Mouse (Mus musculus) midbrain, embryonic 10.5 days (tissue): ENCODE results near the gene Tmem151b. TPM values are rescaled to one million over a fixed set of nuclear protein-coding genes. Genes with fewer than 3 reads are reported as not detected.
A peak's percentile ranks its signal among the peaks of the same experiment; 100 is the strongest.

Source experiments
- DNase-seq: peaks from one replicate; pipeline ENCODE4 v3.0.0-alpha.2; 2017; ENCODE audit warnings: low spot score
- H3K27ac ChIP-seq: fragments of 300-500 bp; sonication (generic); replicated peaks from 2 replicates; pipeline ENCODE4 v1.5.1; 2016; ENCODE audit warnings: mild to moderate bottlenecking
- H3K27me3 ChIP-seq: fragments of 300-500 bp; sonication (generic); 2 replicates; pipeline ENCODE4 v1.6.1; 2016; ENCODE audit warnings: low read depth, mild to moderate bottlenecking; ENCODE audit not compliant: poor library complexity, severe bottlenecking
- H3K36me3 ChIP-seq: fragments of 300-500 bp; sonication (generic); 2 replicates; pipeline ENCODE4 v1.6.1; 2016; ENCODE audit warnings: mild to moderate bottlenecking, moderate library complexity
- H3K4me1 ChIP-seq: fragments of 300-500 bp; sonication (generic); 2 replicates; pipeline ENCODE4 v1.6.1; 2016
- H3K4me3 ChIP-seq: fragments of 300-500 bp; sonication (generic); 2 replicates; pipeline ENCODE4 v1.5.1; 2016; ENCODE audit warnings: mild to moderate bottlenecking, moderate library complexity
- H3K9me3 ChIP-seq: fragments of 300-500 bp; sonication (generic); replicated peaks from 2 replicates; pipeline ENCODE4 v1.6.1; 2016; ENCODE audit warnings: mild to moderate bottlenecking
- WGBS: fragments of 180-500 bp; shearing (Covaris S2); methylation state at CpG from one replicate; pipeline ENCODE4 v1.1.7; 2016; 5-methylcytosine and 5-hydroxymethylcytosine counted together
- polyA plus RNA-seq: library from polyadenylated mRNA; unstranded; fragments of >200 nt; fragmentation: Nextera tagmentation; extraction: Ambion mirVana; gene quantifications from 2 replicates; pipeline ENCODE4 v1.2.1, GENCODE M21; 2016

Tmem151b gene
- polyA plus RNA-seq, 1 experiment from 2014 or later = 7.0 TPM

DNA sequence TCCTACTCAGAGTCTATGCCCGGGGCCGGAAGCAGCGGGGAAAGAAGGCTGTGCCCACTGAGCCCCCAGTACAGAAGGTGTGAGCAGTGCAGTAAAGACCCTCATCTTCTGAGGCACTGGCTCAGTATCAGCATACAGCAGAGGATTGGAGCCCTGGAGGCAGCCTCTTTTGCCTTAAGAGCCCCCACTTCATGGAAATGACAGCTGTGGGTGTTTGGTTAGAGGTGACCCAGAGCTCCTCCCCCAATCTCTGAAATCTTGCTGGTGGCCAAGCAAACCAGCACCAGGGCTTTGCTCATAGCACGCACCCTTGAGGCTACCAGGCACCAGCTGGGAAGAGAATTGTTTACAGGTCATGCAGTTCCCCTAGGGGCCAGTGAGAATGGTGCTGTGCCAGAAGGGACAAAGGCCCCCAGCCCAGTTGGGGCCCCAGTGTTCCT lies 17.7 kb upstream of the Tmem151b start:
- Histone ChIP-seq H3K9me3 (no peaks in the 10 kb centered on the region), H3K36me3 (peaks cover 72% of the 10 kb centered on the region), H3K27ac (no peak overlapping the region), H3K4me1 (peaks cover 72% of the 10 kb centered on the region), H3K27me3 (no peaks in the 10 kb centered on the region), H3K4me3 (peak overlapping the region; percentile 20; the same call in 1 of the 2 replicates)
- WGBS = 39% methylated on average over 4 of the region's 4 CpGs
- DNase-seq = peak; percentile 43

GRCm38 (mm10) chr17:45566360-45567161 lies 17.1 kb upstream of the Tmem151b start:
- Histone ChIP-seq H3K4me3 (peak overlapping the region; percentile 20; the same call in 1 of the 2 replicates), H3K27ac (no peak overlapping the region), H3K9me3 (no peaks in the 10 kb centered on the region), H3K36me3 (peaks cover 65% of the 10 kb centered on the region), H3K4me1 (peaks cover 68% of the 10 kb centered on the region), H3K27me3 (no peaks in the 10 kb centered on the region)
- peak; percentile 42 for DNase-seq
- WGBS = 77% methylated on average over 18 of the region's 18 CpGs

DNA sequence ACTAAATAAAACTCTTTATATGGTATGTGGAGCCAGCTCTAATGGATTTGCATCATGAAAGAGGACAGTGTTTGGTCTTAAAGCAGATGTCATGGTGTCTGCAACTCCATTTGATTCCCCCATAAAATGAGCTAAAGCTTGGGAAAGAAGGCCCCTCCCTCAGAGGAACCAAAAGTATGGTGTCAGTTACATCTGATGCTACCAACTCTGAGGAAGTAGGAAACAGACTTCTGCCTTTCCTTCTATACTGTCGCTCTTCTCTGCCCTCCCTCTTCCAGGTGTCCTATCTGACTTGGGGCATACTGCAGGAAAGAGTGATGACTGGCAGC lies 16.5 kb upstream of the Tmem151b start:
- no peak overlapping the region for H3K27ac ChIP-seq
- peaks cover 60% of the 10 kb centered on the region for H3K36me3 ChIP-seq
- H3K27me3 ChIP-seq = no peaks in the 10 kb centered on the region
- H3K9me3 ChIP-seq = no peaks in the 10 kb centered on the region
- WGBS = 75% methylated on average over 1 of the region's 1 CpGs
- peaks cover 62% of the 10 kb centered on the region for H3K4me1 ChIP-seq
- H3K4me3 ChIP-seq = no peak overlapping the region
- DNase-seq = no peak

- 96% methylated on average over 11 of the region's 11 CpGs for WGBS
These were observed 15.6 kb upstream of the Tmem151b start for GRCm38 (mm10) chr17:45565103-45565502.

DNA sequence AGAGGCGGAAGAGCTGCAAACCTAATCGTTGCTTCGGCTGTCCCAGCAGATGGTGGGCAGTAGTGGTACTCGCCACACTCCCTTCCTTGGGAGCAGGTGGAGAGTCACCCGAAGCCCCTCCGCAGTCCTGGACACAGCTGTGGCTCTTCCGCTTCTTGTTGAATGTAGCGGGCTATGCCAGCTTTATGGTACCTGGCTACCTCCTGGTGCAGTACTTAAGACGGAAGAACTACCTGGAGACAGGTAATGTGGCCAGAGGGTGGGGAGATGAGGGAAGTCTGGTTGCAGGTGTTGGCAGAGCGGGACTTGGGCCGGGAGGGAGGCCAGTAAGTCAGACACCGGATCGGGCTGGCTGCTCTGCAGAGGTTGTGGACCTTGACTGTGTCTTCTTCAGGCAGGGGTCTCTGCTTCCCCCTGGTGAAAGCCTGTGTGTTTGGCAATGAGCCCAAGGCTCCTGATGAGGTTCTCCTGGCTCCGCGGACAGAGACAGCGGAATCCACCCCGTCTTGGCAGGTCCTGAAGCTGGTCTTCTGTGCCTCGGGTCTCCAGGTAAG lies 15.1 kb upstream of the Tmem151b start:
- Histone ChIP-seq H3K27ac (peak overlapping the region; percentile 93), H3K9me3 (no peaks in the 10 kb centered on the region), H3K4me1 (peaks cover 48% of the 10 kb centered on the region), H3K27me3 (no peaks in the 10 kb centered on the region), H3K4me3 (peak overlapping the region; percentile 77), H3K36me3 (peaks cover 49% of the 10 kb centered on the region)
- peak; percentile 39 for DNase-seq
- 13% methylated on average over 18 of the region's 18 CpGs for WGBS

More at GRCm38 (mm10) chr17:45565103-45565502, 15.6 kb upstream of the Tmem151b start:
- Histone ChIP-seq H3K36me3 (peaks cover 54% of the 10 kb centered on the region), H3K27ac (peak overlapping the region; percentile 93), H3K4me3 (peak overlapping the region; percentile 77), H3K4me1 (peaks cover 53% of the 10 kb centered on the region), H3K9me3 (no peaks in the 10 kb centered on the region), H3K27me3 (no peaks in the 10 kb centered on the region)
- DNase-seq = no peak

- WGBS = under 1% methylated on average over 61 of the region's 61 CpGs
- H3K9me3 ChIP-seq = no peaks in the 10 kb centered on the region
- peak; percentile 93 for DNase-seq
- no peaks in the 10 kb centered on the region for H3K27me3 ChIP-seq
- peaks cover 42% of the 10 kb centered on the region for H3K36me3 ChIP-seq
- H3K4me3 ChIP-seq = peak within 1 kb of the TSS; percentile 77
- peaks cover 49% of the 10 kb centered on the region for H3K4me1 ChIP-seq
- H3K27ac ChIP-seq = peak within 1 kb of the TSS; percentile 93
These were observed 14.4 kb upstream of the Tmem151b start, which contains the start of gene Slc35b2 for GRCm38 (mm10) chr17:45563655-45564530. Gene Slc35b2, plus strand, starts transcription at chr17:45563874.

DNA sequence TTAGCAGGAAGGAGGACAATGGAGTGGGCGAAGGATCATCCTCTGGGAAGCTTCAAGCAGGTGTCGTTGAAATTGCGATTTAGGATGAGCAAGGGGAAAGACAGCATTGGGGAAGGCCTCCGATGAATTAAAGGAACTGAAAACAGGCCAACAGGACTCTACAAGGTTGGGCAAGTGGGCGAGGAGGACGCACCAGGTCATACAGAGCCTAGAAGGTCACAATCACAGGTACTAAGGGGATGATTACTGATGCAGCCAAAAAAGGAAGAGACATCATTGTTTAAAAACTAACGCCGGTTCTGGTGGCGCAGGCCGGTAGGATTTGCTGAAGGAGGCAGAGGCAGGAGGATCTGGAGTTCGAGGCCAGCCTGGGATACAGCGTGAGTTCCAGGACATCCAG lies 13.7 kb upstream of the Tmem151b start:
- H3K27ac ChIP-seq = no peak overlapping the region
- 80% methylated on average over 12 of the region's 12 CpGs for WGBS
- H3K4me1 ChIP-seq = peaks cover 51% of the 10 kb centered on the region
- H3K27me3 ChIP-seq = 0 out of 2 replicates have a peak, but pooled peaks cover 4% of the 10 kb centered on the region
- peak overlapping the region; percentile 77; the same call in 1 of the 2 replicates for H3K4me3 ChIP-seq
- peaks cover 35% of the 10 kb centered on the region for H3K36me3 ChIP-seq
- no peak for DNase-seq
- no peaks in the 10 kb centered on the region for H3K9me3 ChIP-seq

- peaks cover 28% of the 10 kb centered on the region for H3K27me3 ChIP-seq
- no peak overlapping the region for H3K27ac ChIP-seq
- no peak overlapping the region for H3K4me3 ChIP-seq
- no peak for DNase-seq
- no peaks in the 10 kb centered on the region for H3K9me3 ChIP-seq
- peaks cover 3% of the 10 kb centered on the region; the same call in 1 of the 2 replicates for H3K36me3 ChIP-seq
- WGBS = 91% methylated on average over 15 of the region's 15 CpGs
- H3K4me1 ChIP-seq = peaks cover 53% of the 10 kb centered on the region
These were observed 10.5 kb upstream of the Tmem151b start for GRCm38 (mm10) chr17:45559732-45560525.

GRCm38 (mm10) chr17:45557998-45558862 lies 8.8 kb upstream of the Tmem151b start:
- no peak for DNase-seq
- no peak overlapping the region for H3K27ac ChIP-seq

DNA sequence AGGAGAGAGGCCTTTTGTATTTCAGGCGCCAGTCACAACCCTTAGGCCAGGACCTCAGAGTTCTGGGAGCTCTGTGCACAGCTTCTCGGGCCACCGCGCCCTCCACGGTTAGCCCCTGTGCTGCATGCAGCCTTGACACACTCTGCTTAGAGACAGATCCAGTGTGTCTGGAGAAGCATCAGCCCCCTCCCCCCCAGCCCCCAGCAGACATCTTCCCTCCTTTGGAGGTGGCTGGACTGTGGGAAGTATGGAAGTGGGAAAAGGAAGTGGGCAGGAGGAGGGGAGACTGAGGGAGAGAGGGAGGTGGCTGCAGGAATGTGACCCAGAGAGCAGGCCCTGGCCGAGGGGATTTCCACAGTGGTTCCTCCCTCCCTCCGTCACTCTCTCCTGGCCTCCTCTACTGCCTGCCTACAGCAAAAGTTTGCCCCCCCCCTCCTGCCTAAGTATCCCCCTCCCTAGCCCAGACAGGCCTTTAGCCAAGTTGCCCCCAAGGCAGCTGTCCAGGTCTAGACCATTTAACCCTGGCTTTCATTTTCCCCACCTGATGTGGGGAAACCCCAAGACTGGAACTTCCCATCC lies 7.9 kb upstream of the Tmem151b start:
- 72% methylated on average over 7 of the region's 7 CpGs for WGBS
- Histone ChIP-seq H3K4me1 (peaks cover 45% of the 10 kb centered on the region), H3K4me3 (peak overlapping the region; percentile 78), H3K27ac (no peak overlapping the region; the same call in 1 of the 2 replicates), H3K36me3 (peaks cover 3% of the 10 kb centered on the region; the same call in 1 of the 2 replicates), H3K9me3 (no peaks in the 10 kb centered on the region), H3K27me3 (peaks cover 28% of the 10 kb centered on the region)
- no peak for DNase-seq

More at GRCm38 (mm10) chr17:45557998-45558862, 8.8 kb upstream of the Tmem151b start:
- H3K9me3 ChIP-seq = no peaks in the 10 kb centered on the region
- peaks cover 3% of the 10 kb centered on the region; the same call in 1 of the 2 replicates for H3K36me3 ChIP-seq
- peaks cover 28% of the 10 kb centered on the region for H3K27me3 ChIP-seq
- 71% methylated on average over 16 of the region's 16 CpGs for WGBS
- H3K4me3 ChIP-seq = 0 out of 2 replicates have a peak overlapping the region, but pooled peaks have one; percentile 8
- H3K4me1 ChIP-seq = peaks cover 45% of the 10 kb centered on the region
